Mouse (Mus musculus) thymus, postnatal 0 days (tissue): ENCODE measurements around the gene Ccl2. TPM values are rescaled to one million over a fixed set of nuclear protein-coding genes. Genes with fewer than 3 reads are reported as not detected.

Experiments
- polyA plus RNA-seq: library from polyadenylated mRNA; unstranded; fragments of >200 nt; fragmentation: Nextera tagmentation; extraction: Ambion mirVana; gene quantifications from 2 replicates; pipeline ENCODE4 v1.2.1, GENCODE M21; 2015

Gene Ccl2
- polyA plus RNA-seq, 1 experiment from 2014 or later, result 9.1 TPM

Other genes with a start within 250 kb of the Ccl2 start
- not detected in 2 replicates for gene 5530401A14Rik, start 174.9 kb upstream of the Ccl2 start, polyA plus RNA-seq
- not detected in 2 replicates for gene Asic2, start 67.1 kb upstream of the Ccl2 start, polyA plus RNA-seq
- gene Gm17268, start 3.0 kb downstream of the Ccl2 start, polyA plus RNA-seq, result not detected in 2 replicates
- 5.9 and 6.6 TPM in 2 replicates for gene Ccl7, start 10.1 kb downstream of the Ccl2 start, polyA plus RNA-seq
- 12.5 and 13.0 TPM in 2 replicates for gene Ccl11, start 22.3 kb downstream of the Ccl2 start, polyA plus RNA-seq
- gene Ccl12, start 66.3 kb downstream of the Ccl2 start, polyA plus RNA-seq, result 18.5 and 19.7 TPM in 2 replicates
- gene Ccl8, start 79.6 kb downstream of the Ccl2 start, polyA plus RNA-seq, result 32.6 and 35.4 TPM in 2 replicates